Mouse (Mus musculus): ENCODE data around the gene Snx7.

Snx7 gene

GRCm38 (mm10) chr3:117823218-117823617, 45.5 kb downstream of the Snx7 start:
- DNase-seq (ENCODE audit: extremely low read depth, low read depth, low spot score) = no peak

DNA sequence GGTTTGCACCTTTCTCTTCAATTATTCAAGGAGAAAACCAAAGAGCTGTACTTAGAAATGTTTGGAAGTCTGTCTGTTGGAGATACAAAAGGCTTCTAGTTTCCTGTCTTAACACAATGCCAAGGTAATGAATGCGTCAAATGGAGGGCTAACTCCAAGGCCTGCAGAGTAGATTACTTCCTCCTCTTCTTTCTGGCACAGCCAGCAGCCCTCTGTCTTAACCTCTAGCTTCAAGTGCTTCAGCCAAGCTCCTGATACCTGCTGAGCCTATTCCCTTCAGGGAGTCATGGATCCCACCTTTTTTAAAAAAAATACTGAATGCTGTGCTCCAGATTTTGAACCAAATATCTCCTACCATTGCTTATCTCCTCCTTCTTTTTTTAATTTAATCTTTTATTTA, 51.1 kb downstream of the Snx7 start:
- DNase-seq (ENCODE audit: extremely low read depth, low read depth, low spot score) = no peak

GRCm38 (mm10) chr3:117814218-117814617, 54.5 kb downstream of the Snx7 start:
- DNase-seq (ENCODE audit: extremely low read depth, low read depth, low spot score) = no peak

- DNase-seq (ENCODE audit: extremely low read depth, low read depth, low spot score) = no peak
Measured at GRCm38 (mm10) chr3:117812135-117812534, 56.6 kb downstream of the Snx7 start.

- no peak for DNase-seq (ENCODE audit: extremely low read depth, low read depth, low spot score)
Measured at GRCm38 (mm10) chr3:117805782-117806181, 63.0 kb downstream of the Snx7 start.

DNA sequence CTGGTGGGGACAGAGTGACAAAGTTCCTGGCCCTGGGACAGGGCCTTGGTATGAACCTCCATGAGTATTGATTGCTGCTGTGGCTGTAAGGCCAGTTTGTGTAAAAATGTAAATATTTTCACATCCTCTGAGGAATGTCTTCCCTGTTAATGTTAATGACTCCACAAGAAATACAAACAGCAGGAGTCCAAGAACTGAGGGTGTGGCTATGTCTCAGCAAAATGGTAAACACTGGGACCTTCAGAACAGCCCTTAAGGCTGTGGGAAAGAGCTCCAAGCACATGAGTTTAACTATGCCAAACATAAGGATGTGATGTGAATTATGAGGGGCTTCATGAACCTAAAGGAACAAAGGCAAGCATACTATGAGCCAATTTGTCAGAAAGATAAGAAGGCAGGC, 74.2 kb downstream of the Snx7 start:
- no peak for DNase-seq (ENCODE audit: extremely low read depth, low read depth, low spot score)

DNA sequence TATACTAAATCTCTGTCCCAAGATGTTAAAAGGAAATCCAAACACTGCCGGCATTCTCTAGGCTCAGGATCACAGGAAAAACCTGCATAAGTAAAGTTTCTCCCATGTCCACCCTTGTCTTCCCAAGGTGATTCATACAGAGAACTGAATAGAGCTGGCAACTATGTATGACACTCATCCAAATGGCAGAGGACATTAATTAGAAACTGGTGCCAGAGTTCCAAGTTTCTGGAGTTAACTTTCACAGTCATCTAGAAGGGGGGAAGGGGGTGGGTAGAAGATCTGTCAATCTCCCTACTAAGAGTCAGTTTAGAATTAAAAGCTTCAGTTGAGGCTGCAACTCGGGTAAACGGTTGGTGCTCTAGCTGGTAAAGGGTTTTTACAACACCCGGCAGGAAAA, 76.8 kb downstream of the Snx7 start:
- DNase-seq (ENCODE audit: extremely low read depth, low read depth, low spot score) = no peak

- no peak for DNase-seq (ENCODE audit: extremely low read depth, low read depth, low spot score)
Measured at GRCm38 (mm10) chr3:117791273-117791672, 77.5 kb downstream of the Snx7 start.

- DNase-seq (ENCODE audit: extremely low read depth, low read depth, low spot score) = no peak
Measured at GRCm38 (mm10) chr3:117788800-117789693, 79.7 kb downstream of the Snx7 start.

DNA sequence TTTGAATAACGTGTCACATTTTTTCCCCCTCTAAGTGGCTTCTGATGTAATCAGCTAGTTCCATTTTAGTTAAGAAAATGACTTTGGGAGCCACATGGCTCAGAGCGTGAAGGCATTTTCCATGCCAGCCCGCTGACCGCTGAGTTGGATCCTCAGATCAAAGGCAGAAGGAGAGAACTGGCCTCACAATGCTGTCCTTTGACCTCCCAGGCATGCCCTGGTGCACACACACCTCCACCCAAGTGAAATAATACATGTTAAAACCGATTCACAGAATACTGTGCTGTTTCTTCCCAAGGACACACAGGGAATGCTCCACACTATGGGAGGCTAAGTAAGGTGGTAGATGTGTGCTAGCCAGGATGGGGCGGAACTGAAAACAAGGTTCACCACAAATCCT, 81.5 kb downstream of the Snx7 start:
- no peak for DNase-seq (ENCODE audit: extremely low read depth, low read depth, low spot score)

DNA sequence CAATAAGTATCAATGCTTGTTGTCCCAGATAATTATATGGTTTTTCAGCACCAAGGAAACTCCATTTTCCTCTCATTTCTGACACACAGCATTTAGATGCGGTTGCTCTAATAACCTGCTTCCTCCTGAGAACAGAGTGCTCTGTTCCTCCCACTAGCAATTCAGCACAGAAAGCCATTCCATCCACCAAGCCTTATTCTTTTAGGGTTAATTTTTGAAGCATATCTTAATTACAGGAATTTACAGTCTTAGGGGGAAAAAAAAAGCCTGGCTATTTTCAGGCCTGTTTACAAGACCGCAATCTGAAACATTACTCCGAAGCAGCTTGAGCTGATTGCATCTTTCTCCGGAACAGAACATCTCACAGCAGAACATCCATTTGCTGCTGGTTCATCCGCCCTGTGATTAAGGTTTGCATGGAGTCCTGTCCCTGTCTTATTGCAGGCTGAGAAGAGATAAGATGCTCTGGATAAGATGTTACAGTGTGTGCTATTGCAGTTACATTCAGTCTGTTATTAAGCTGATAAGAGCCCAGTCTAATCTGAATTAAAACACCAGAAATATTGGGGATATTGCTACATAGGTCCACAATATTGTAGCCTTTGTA, 116.5 kb downstream of the Snx7 start:
- no peak for DNase-seq (ENCODE audit: extremely low read depth, low read depth, low spot score)

DNA sequence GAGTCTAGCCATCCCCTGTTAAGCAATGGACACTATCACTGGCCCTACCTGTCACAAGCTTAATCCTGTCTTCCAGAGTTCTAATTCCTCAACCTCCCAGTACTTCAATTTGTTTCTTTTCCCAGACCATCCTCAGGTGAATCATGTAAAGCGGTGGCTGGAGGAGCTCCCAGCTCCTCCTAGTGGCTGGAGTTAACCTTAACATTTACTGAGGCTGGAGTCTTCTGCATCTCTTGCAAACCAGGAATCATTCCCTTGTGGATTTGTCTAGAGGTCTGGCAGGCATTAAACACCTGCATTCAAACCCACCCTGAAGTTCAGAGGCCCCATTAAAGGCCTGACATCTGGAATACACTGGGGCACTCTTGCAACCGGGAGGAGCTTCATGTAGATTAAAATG, 117.1 kb downstream of the Snx7 start:
- no peak for DNase-seq (ENCODE audit: extremely low read depth, low read depth, low spot score)

DNA sequence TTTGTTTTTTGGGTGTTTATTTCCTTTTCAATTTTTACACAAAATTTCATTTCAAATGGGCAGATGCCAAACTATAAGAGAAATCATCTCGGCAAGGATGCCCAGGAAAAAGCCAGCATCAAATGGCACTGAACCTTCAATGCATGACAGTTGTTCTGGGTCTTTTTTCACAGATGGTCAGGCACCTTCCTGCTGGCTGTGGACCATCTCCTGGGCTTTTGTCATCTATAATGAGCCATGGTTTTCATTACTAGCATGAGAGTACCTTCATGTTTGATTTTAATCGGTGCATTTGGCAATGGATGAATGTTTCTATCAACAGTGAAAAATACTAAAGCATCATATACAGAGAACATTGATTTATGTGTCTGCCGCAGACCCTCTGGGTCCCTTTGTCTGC, 119.5 kb downstream of the Snx7 start:
- DNase-seq (ENCODE audit: extremely low read depth, low read depth, low spot score) = no peak

DNA sequence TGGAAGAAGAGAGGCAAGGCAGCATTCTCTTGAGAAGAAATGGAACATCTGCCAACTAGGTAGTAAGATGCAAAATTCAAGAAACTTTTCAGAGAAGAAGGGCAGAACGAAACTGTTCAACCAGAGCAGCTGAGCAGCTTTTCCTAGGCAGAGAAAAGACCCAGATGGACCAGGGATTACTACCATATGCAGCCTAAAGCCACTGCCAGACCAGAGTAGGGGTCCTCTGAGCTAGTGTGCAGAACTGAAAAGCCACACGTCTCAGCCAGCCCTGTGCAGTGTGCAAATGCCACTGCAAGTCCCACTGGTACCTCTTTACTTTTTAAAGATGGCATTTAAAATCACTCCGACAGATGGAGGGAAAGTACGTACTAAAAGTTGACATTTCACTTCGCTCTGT, 129.0 kb downstream of the Snx7 start:
- DNase-seq (ENCODE audit: extremely low read depth, low read depth, low spot score) = no peak

GRCm38 (mm10) chr3:117732661-117733060, 136.1 kb downstream of the Snx7 start:
- DNase-seq (ENCODE audit: extremely low read depth, low read depth, low spot score) = no peak

All from fat pad, adult 2 months (tissue).